Mouse (Mus musculus): Measurements from ENCODE around the gene Msx1.

Gene Msx1

DNA sequence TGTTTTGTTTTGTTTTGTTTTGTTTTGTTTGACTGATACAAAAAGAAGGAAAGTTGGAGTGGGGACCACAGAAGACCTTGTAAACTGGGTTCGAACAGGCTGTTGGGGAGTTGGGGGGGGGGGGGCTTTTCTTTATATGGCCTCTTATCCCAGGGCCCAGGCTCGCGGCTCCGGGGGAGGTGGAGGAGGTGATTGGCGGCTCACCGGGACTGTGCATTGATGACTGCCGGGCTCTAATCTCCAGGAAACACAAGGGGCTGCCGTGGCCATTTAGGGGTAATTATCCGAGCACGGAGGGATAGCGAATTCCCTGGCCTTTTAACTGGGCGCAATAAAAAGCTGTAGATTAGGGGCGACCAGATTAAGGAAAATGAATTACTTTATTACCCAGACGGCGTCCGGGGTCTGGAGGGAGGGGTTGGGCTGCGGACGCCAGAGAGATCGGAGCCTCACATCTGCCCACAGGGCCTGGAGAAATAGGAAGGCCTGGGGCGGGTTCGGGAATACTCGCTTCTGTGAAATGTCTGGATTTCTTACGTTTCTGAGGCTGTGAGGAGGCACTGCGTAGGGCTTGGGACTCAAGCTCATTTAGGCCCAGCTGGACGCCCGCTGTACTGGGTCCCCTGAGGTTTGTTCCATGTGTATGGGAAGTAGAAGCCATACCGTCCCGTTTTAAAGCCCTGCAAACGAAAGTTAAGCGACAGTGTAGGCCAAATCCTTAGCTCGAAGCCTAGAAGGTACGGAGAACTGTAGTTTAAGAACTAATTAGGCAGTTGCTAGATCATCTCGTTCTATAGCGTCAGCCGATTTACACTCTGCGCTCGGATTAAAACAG, 1.4 kb upstream of the Msx1 start:
- DNase-seq (ENCODE audit: low spot score in 2 of 2): no peak

DNA sequence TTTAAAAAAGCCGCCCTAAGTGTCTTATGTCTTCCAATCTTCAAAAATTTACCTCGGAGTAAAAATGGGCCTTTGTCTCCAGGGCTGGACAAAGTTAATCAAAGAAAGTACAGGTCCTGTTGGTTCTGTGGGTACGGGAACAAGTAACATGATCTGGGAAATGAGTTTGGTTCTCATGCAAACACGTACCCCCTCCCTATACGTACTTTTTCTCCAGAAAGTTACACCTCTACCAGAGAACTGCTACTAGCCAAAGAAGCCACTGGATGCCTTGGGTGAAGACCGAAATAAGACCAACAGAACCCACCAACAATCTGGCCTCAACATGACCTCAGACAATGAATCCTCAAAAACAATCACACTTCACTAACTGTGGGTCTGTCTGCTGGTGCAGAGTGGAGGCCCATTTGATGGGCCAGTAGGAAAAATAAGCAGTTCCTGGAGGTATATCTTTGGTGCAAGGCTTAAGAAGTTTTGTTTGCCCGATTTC, 773 bp upstream of the Msx1 start:
- DNase-seq (ENCODE audit: low spot score in 2 of 2): no peak

GRCm38 (mm10) chr5:37823721-37824460, 492 bp downstream of the Msx1 start:
- peak in 1 of 2 experiments; percentile 16 for DNase-seq (ENCODE audit: low spot score in 2 of 2)

DNA sequence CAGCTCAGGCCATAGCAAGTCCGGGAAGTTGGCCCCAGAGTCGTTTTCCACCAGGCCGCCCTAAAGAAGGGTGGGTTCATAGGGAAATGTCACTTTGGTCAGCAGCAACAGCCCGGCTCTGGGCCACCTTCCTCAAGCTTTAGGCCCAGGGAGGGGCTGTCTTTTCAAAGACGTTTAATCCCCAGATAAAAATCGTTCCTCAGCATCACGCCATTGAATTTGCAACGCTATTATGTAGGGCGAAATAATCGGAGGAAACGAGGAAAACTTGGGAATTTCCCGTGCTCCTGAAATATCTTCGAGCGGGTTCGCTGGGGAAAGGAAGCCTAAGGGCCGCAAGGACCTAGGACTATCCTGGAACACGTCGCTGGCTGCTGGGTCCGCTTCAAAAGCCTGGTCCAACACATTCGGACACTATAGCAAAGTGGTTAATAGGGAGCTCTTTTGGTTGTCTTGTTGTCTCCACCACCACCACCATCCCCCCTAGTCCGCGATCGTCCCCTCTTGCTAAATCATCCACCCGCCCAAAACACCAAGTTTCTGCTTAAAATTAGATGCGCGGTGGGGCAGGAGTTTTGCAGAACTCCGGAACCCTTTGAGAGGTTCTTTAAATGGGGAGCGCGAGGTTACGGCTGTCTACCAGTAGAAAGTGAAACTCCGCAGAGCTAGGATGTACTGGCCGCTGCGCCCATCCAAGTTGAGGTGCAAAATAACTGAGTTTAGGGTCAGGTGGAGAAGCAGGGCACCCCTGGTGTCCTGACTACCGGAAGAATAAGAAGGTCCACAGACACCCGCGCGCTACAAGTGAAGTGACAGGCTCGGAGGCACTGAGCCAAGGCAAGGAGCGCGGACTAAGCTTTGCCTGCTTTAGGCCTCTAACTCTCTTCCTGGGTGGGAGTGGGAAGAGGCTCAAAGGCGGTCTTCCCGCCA, 1.3 kb downstream of the Msx1 start:
- DNase-seq (ENCODE audit: low spot score in 2 of 2): no peak

DNA sequence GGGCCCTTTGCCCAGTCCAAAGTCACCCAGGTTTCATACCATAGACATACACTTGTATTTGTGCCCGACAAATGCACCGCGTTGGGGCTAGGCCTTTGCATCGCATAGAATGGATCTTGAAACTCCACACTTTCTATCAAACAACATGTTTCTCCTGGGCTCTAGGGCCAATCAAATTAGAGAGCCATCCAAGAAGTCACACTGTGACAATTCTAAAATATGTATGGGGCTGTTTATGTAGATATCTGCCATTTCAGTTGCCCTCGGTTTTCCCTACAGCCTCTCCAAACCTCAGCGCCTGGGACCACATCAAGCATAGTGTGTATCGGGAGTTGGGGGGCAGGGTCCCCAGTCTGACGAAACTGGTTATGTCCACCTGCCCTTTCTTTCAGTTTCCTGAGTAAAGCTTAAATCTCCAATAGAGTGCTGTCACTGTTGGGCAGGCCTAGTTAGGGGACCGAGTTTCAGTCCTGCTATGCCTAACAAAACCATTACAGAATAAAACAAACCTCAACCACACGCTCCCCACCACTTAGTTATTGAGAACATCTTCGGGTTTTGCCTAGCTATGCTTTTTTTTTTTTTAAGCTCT, 2.2 kb downstream of the Msx1 start:
- DNase-seq (ENCODE audit: low spot score in 2 of 2): no peak

- DNase-seq (ENCODE audit: low spot score in 2 of 2): no peak
Measured at GRCm38 (mm10) chr5:37821111-37821601, 3.2 kb downstream of the Msx1 start.

DNA sequence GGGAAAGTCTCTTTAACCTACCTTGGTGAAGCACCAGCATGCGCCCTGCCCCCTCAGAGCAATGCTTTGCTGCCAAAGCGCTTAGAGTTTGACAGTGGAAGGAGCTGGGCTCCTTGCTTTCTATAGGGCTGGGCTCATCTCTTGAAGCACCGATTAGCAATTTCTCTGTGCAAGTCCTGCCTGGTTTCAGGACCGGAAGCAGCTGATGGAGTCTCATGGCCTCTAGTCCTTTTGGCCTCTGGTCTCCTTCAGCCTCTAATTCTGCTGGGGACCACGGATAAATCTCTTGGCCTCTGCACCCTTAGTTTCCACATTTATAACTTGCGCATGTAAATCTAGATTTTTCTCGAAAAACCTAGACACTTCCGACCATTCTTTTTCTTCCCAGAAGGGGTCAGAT, 3.7 kb downstream of the Msx1 start:
- no peak for DNase-seq (ENCODE audit: low spot score in 2 of 2)

DNA sequence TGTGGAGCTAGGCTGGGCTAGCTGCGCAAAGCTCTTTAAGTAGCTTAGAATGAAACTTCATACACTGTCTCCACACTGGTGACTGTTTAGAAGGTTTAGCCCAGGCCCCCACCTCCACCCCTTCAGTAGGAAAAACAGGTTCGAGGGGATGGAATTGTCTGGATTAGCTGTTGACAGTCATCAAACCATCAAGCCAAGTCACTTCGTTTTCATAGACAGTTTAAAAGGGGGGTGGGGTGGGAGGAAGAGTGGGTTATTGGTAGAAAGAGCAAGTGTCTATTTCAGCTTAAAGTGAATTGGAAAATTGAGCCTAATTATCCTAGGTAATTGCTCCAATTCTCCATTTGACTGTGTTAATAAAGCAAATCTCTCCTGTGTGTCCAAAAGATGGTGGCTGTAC, 4.4 kb downstream of the Msx1 start:
- no peak for DNase-seq (ENCODE audit: low spot score in 2 of 2)

DNA sequence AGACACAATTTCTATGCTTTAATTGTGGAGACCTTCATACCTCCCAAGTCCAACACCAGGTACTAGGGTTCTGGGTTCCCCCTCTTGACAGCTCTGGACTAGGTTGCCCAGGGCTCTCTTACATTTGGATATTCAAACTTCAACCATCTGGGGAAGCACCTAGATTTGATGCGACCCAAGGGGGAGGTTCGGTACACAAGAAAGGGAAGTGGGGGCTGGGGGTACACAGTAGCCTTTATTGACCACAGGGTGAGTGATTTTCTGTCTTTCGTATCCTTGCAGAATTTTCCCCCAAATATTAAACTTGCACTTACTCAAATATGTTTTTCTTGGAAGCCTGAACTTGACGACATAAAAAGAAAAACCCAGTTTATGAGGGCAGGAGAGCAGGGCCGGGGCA, 4.8 kb downstream of the Msx1 start:
- DNase-seq (ENCODE audit: low spot score in 2 of 2): no peak

GRCm38 (mm10) chr5:37818533-37819215, 5.7 kb downstream of the Msx1 start:
- DNase-seq (ENCODE audit: low spot score in 2 of 2): no peak

- no peak for DNase-seq (ENCODE audit: low spot score in 2 of 2)
Measured at GRCm38 (mm10) chr5:37817658-37818532, 6.5 kb downstream of the Msx1 start.

DNA sequence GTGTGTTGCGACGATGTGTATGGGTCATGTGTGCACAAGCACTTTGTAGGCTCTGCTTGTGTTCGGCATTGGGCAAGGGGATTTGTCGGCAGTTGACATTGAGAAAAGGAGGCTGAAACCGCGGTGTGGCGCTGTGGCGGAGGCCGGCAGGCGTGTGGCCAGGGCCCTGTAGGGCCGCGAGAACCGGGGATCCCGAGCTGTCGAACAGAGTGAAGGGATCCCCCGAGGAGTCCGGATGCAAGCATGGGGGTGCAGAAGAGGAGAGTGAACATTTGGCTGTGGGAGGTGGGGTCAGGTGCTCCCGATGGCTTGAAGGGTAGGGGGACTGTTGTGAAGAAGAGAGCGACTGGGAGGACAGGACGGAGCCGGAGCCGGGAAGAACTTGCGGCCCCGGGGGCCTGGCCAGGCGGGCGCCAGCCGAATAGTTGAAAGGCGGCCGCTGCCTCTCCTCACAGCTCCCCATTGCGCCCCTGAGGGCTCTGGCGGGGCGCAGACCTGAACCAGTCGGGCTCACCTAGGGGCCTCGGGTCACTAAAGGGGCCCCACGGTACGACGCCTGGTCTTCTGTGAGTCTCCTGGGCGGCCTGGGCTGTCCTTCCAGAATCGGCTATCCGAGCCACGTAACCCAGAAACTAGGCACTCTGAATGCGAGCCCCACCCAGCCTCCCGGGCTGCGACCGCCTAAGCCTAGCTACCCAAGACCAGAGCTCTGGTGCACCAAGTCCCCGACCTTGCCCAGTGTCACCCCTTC, 7.3 kb downstream of the Msx1 start:
- no peak for DNase-seq (ENCODE audit: low spot score in 2 of 2)

DNA sequence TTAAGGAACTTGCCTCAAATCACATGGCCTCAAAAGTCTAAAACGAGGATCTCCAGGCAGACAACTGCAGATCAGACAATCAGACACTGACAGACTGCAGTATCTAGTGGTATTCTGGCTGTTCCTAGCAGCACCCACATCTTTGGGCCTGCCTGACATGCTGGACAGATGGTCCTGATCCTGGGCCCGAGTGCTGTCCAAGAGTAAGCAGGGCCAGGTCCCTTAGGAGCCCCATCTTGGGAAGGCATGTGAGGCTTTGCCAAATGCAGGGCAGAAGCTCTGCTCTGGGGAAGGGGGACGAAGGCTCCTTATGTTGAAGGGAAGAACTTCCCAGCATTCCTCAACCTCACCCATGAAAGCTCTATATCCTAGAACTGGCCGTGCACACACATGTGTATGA, 8.5 kb downstream of the Msx1 start:
- DNase-seq (ENCODE audit: low spot score in 2 of 2): no peak

GRCm38 (mm10) chr5:37814169-37814568, 10.2 kb downstream of the Msx1 start:
- DNase-seq (ENCODE audit: low spot score in 2 of 2): no peak

GRCm38 (mm10) chr5:37805291-37805690, 19.1 kb downstream of the Msx1 start:
- DNase-seq (ENCODE audit: low spot score in 2 of 2): no peak

- DNase-seq (ENCODE audit: low spot score in 2 of 2): no peak
Measured at GRCm38 (mm10) chr5:37804512-37805118, 19.8 kb downstream of the Msx1 start.

DNA sequence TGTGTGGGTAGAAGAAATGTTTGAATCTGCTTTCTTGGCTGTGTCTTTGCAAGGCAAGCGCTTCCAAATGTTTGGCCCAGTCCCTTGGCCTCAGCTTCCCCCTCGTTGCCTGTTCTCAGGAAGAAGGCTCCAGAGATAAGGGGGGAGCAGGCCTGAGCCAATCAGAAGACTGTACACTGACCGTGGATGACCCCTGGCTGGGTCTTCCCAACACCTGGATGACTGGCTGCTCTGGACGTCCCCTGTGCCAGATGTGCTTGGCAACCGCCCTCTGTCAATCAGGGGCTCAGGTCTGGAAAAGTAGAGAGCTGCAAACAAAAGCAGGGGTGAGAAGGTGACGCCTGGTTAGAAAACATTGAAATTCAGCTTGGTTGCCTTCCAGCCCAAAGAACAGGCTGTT, 27.1 kb downstream of the Msx1 start:
- DNase-seq (ENCODE audit: low spot score in 2 of 2): no peak

- no peak for DNase-seq (ENCODE audit: low spot score in 2 of 2)
Measured at GRCm38 (mm10) chr5:37796751-37797150, 27.6 kb downstream of the Msx1 start.

- no peak for DNase-seq (ENCODE audit: low spot score in 2 of 2)
Measured at GRCm38 (mm10) chr5:37795691-37796090, 28.7 kb downstream of the Msx1 start.
